Comparison of ENCODE assay signal across 8 mouse cellular contexts in genomic region chr19:59418024-59418423, GRCm38 (mm10). TPM values are rescaled to one million over a fixed set of nuclear protein-coding genes. Genes with fewer than 3 reads are reported as not detected.
DNase-seq lines count a peak whose midpoint lies in the region; ATAC-seq lines count a peak whose summit lies in the region.

No protein-coding gene starts in this region.

- no peak overlapping the region for H3K4me2 ChIP-seq in hindbrain, embryonic 11.5 days (replicated peaks; ENCODE audit: low read depth, low read length)

- no peak overlapping the region for H3K4me3 ChIP-seq in hindbrain, embryonic 11.5 days (ENCODE audit: low read depth, low read length)

- H3K27me3 ChIP-seq in hindbrain, embryonic 11.5 days (ENCODE audit: control insufficient read depth, insufficient read depth, low read length): no peaks in the 10 kb centered on the region

- no peak overlapping the region for H3K27ac ChIP-seq in hindbrain, embryonic 11.5 days (ENCODE audit: low read depth, low read length)

- peak; percentile 54; the same call in 1 of the 2 replicates for ATAC-seq in hindbrain, embryonic 11.5 days (ENCODE audit: low FRiP score)

- 4% methylated on average over 15 of the region's 15 CpGs for WGBS in hindbrain, embryonic 11.5 days

- DNase-seq in T-cell, adult 2 months (ENCODE audit: low spot score): peak; percentile 84
- peak; percentile 94 to 95 for DNase-seq in cerebellum, postnatal 10 days
- DNase-seq in frontal cortex, adult 2 months (ENCODE audit: extremely low spot score in 1 of 2, low spot score in 1 of 2): peak; percentile 81 to 98
- DNase-seq in hindbrain, embryonic 11.5 days (ENCODE audit: low spot score): peak; percentile 96
- DNase-seq in layer of hippocampus, postnatal 14 days (ENCODE audit: low spot score in 2 of 2): peak; percentile 95
- peak; percentile 93 for DNase-seq in lung, postnatal 36 days
- DNase-seq in retina, postnatal 7 days (ENCODE audit: low read depth, low spot score): peak; percentile 76
- peak; percentile 73 for DNase-seq in urinary bladder, postnatal 10 days (ENCODE audit: low spot score)

- 0 out of 2 replicates have a peak, but pooled peaks cover 2% of the 10 kb centered on the region for H3K4me1 ChIP-seq in hindbrain, embryonic 11.5 days (replicated peaks; ENCODE audit: control insufficient read depth, insufficient read depth, low read length)

- no peaks in the 10 kb centered on the region for H3K36me3 ChIP-seq in hindbrain, embryonic 11.5 days (ENCODE audit: control insufficient read depth, insufficient read depth, low read length)

- no peaks in the 10 kb centered on the region for H3K9me3 ChIP-seq in hindbrain, embryonic 11.5 days (ENCODE audit: control insufficient read depth, low read length)

- H3K9ac ChIP-seq in hindbrain, embryonic 11.5 days (ENCODE audit: low read depth, low read length): no peak overlapping the region

RNA-seq across cellular contexts. Expression of gene Emx2, which starts 40.1 kb away (rescaled TPM):
- polyA plus RNA-seq in frontal cortex, adult 2 months (2012; rRNA removed): 9.6 and 12.1 TPM in 2 replicates
- 1.0 and 1.4 TPM in 2 replicates for polyA plus RNA-seq in hindbrain, embryonic 11.5 days (2014; fragmentation: Nextera tagmentation; extraction: Ambion mirVana)
- 10 to 100 TPM; 22.5 to 24.7 TPM for total RNA-seq in layer of hippocampus, postnatal 14 days (2021)
